Mouse (Mus musculus) midbrain, embryonic 11.5 days (tissue): ENCODE measurements around the gene Dnajc6. TPM values are rescaled to one million over a fixed set of nuclear protein-coding genes. Genes with fewer than 3 reads are reported as not detected.

Experiments
- ATAC-seq: fragments of 200-750 bp; cut with Nextera tagmentation; 2 replicates; pipeline ENCODE4 v1.8.0; 2017; ENCODE audit warnings: moderate TSS enrichment, moderate library complexity; ENCODE audit not compliant: low FRiP score
- DNase-seq: peaks from one replicate; pipeline ENCODE4 v3.0.0; 2015; ENCODE audit warnings: low spot score; ENCODE audit errors: missing footprints
- H3K27ac ChIP-seq: fragments of 300-500 bp; sonication (generic); 2 replicates; pipeline ENCODE4 v1.5.1; 2014; ENCODE audit warnings: low read depth, low read length
- H3K27me3 ChIP-seq: fragments of 300-500 bp; sonication (generic); 2 replicates; pipeline ENCODE4 v1.6.1; 2014; ENCODE audit warnings: mild to moderate bottlenecking, low read length, moderate library complexity, mixed read lengths; ENCODE audit not compliant: control insufficient read depth, insufficient read depth
- H3K36me3 ChIP-seq: fragments of 300-500 bp; sonication (generic); 2 replicates; pipeline ENCODE4 v1.6.1; 2014; ENCODE audit warnings: mild to moderate bottlenecking, low read length, moderate library complexity, mixed read lengths; ENCODE audit not compliant: control insufficient read depth, insufficient read depth
- H3K4me1 ChIP-seq: fragments of 300-500 bp; sonication (generic); 2 replicates; pipeline ENCODE4 v1.6.1; 2014; ENCODE audit warnings: low read length; ENCODE audit not compliant: control insufficient read depth, insufficient read depth
- H3K4me2 ChIP-seq: fragments of 300-500 bp; sonication (generic); 2 replicates; pipeline ENCODE4 v1.6.1; 2014; ENCODE audit warnings: mild to moderate bottlenecking, moderate library complexity
- H3K4me3 ChIP-seq: fragments of 300-500 bp; sonication (generic); 2 replicates; pipeline ENCODE4 v1.5.1; 2014; ENCODE audit warnings: low read depth, low read length
- H3K9ac ChIP-seq: fragments of 300-500 bp; sonication (generic); 2 replicates; pipeline ENCODE4 v1.6.1; 2014; ENCODE audit warnings: low read length
- H3K9me3 ChIP-seq: fragments of 300-500 bp; sonication (generic); 2 replicates; pipeline ENCODE4 v1.6.1; 2016; ENCODE audit warnings: low read length; ENCODE audit not compliant: control insufficient read depth
- WGBS: fragments of 180-500 bp; shearing (Covaris S2); extraction: QIAGEN DNeasy Blood & Tissue Kit; methylation state at CpG from one replicate; pipeline ENCODE4 v1.1.7; 2014; 5-methylcytosine and 5-hydroxymethylcytosine counted together
- polyA plus RNA-seq: library from polyadenylated mRNA; unstranded; fragments of >200 nt; fragmentation: Nextera tagmentation; extraction: Ambion mirVana; gene quantifications from 2 replicates; pipeline ENCODE4 v1.2.1, GENCODE M21; 2014

The Dnajc6 gene
- polyA plus RNA-seq, 1 experiment from 2014 or later = 4.3 TPM

GRCm38 (mm10) chr4:101689645-101690044, 193.2 kb downstream of the Dnajc6 start:
- Histone ChIP-seq H3K27me3 (no peaks in the 10 kb centered on the region), H3K4me1 (no peaks in the 10 kb centered on the region), H3K27ac (no peak overlapping the region), H3K9ac (no peak overlapping the region), H3K4me3 (no peak overlapping the region), H3K9me3 (no peaks in the 10 kb centered on the region), H3K36me3 (no peaks in the 10 kb centered on the region), H3K4me2 (no peak overlapping the region)
- 88% methylated on average over 5 of the region's 5 CpGs for WGBS
- no peak for ATAC-seq
- no peak for DNase-seq

Other genes starting within 250 kb of the Dnajc6 start
- 52.2 and 58.2 TPM in 2 replicates for gene Jak1, start 231.4 kb upstream of the Dnajc6 start, polyA plus RNA-seq
- gene Ak4, start 77.4 kb upstream of the Dnajc6 start, polyA plus RNA-seq = 10.8 and 12.7 TPM in 2 replicates
- gene Leprot, start 151.1 kb downstream of the Dnajc6 start, polyA plus RNA-seq = 73.7 and 80.0 TPM in 2 replicates
- 1.6 and 3.0 TPM in 2 replicates for gene Lepr, start 220.8 kb downstream of the Dnajc6 start, polyA plus RNA-seq